Mouse (Mus musculus) kidney, embryonic 16.5 days (tissue): ENCODE results near the gene Mgll. TPM values are rescaled to one million over a fixed set of nuclear protein-coding genes. Genes with fewer than 3 reads are reported as not detected.
A peak's percentile ranks its signal among the peaks of the same experiment; 100 is the strongest.

Experiments used
- ATAC-seq: fragments of 200-750 bp; cut with Nextera tagmentation; 2 replicates; pipeline ENCODE4 v1.8.0; 2017; ENCODE audit warnings: moderate TSS enrichment; ENCODE audit not compliant: low FRiP score, low TSS enrichment
- H3K27ac ChIP-seq: fragments of 300-500 bp; sonication (generic); 2 replicates; pipeline ENCODE4 v1.5.1; 2014; ENCODE audit warnings: low read length
- H3K27me3 ChIP-seq: fragments of 300-500 bp; sonication (generic); 2 replicates; pipeline ENCODE4 v1.6.1; 2014; ENCODE audit warnings: low read length, control low read depth, mixed read lengths; ENCODE audit not compliant: insufficient read depth
- H3K36me3 ChIP-seq: fragments of 300-500 bp; sonication (generic); 2 replicates; pipeline ENCODE4 v1.6.1; 2014; ENCODE audit warnings: low read length, control low read depth, mixed read lengths; ENCODE audit not compliant: insufficient read depth
- H3K4me1 ChIP-seq: fragments of 300-500 bp; sonication (generic); 2 replicates; pipeline ENCODE4 v1.6.1; 2014; ENCODE audit warnings: low read length, control low read depth, mixed read lengths; ENCODE audit not compliant: insufficient read depth
- H3K4me2 ChIP-seq: fragments of 300-500 bp; sonication (generic); replicated peaks from 2 replicates; pipeline ENCODE4 v1.6.1; 2014; ENCODE audit warnings: low read depth, low read length
- H3K4me3 ChIP-seq: fragments of 300-500 bp; sonication (generic); 2 replicates; pipeline ENCODE4 v1.5.1; 2014; ENCODE audit warnings: mild to moderate bottlenecking, low read length
- H3K9ac ChIP-seq: fragments of 300-500 bp; sonication (generic); replicated peaks from 2 replicates; pipeline ENCODE4 v1.6.1; 2014; ENCODE audit warnings: low read length
- H3K9me3 ChIP-seq: fragments of 300-500 bp; sonication (generic); 2 replicates; pipeline ENCODE4 v1.6.1; 2016; ENCODE audit warnings: low read length, control low read depth
- WGBS: fragments of 180-500 bp; shearing (Covaris S2); extraction: QIAGEN DNeasy Blood & Tissue Kit; methylation state at CpG from one replicate; pipeline ENCODE4 v1.1.7; 2014; 5-methylcytosine and 5-hydroxymethylcytosine counted together
- polyA plus RNA-seq: library from polyadenylated mRNA; unstranded; fragments of >200 nt; fragmentation: Nextera tagmentation; extraction: Ambion mirVana; gene quantifications from 2 replicates; pipeline ENCODE4 v1.2.1, GENCODE M21; 2015

Gene Mgll
- polyA plus RNA-seq, 1 experiment from 2014 or later, result 48.0 TPM

- no peak overlapping the region for H3K4me3 ChIP-seq
- H3K36me3 ChIP-seq, result peaks cover 33% of the 10 kb centered on the region
- H3K9me3 ChIP-seq, result no peaks in the 10 kb centered on the region
- WGBS, result 84% methylated on average over 26 of the region's 26 CpGs
- no peak overlapping the region for H3K9ac ChIP-seq
- no peak overlapping the region for H3K4me2 ChIP-seq
- no peak for ATAC-seq
- H3K27ac ChIP-seq, result no peak overlapping the region
- H3K4me1 ChIP-seq, result peaks cover 20% of the 10 kb centered on the region
- no peaks in the 10 kb centered on the region for H3K27me3 ChIP-seq
These were observed 115.1 kb downstream of the Mgll start for GRCm38 (mm10) chr6:88839135-88839970.

- H3K27ac ChIP-seq, result no peak overlapping the region
- H3K36me3 ChIP-seq, result peaks cover 33% of the 10 kb centered on the region
- no peaks in the 10 kb centered on the region for H3K27me3 ChIP-seq
- no peak for ATAC-seq
- no peak overlapping the region for H3K4me2 ChIP-seq
- WGBS, result 79% methylated on average over 3 of the region's 3 CpGs
- H3K9ac ChIP-seq, result no peak overlapping the region
- H3K4me3 ChIP-seq, result no peak overlapping the region
- no peaks in the 10 kb centered on the region for H3K9me3 ChIP-seq
- H3K4me1 ChIP-seq, result peaks cover 20% of the 10 kb centered on the region
These were observed 116.0 kb downstream of the Mgll start for GRCm38 (mm10) chr6:88840211-88840610.

- H3K9ac ChIP-seq, result peak overlapping the region; percentile 88
- no peaks in the 10 kb centered on the region for H3K9me3 ChIP-seq
- ATAC-seq, result no peak
- peaks cover 20% of the 10 kb centered on the region for H3K4me1 ChIP-seq
- H3K27me3 ChIP-seq, result no peaks in the 10 kb centered on the region
- 54% methylated on average over 9 of the region's 9 CpGs for WGBS
- peaks cover 28% of the 10 kb centered on the region for H3K36me3 ChIP-seq
- H3K4me3 ChIP-seq, result peak overlapping the region; percentile 89
- peak overlapping the region; percentile 83 for H3K4me2 ChIP-seq
- peak overlapping the region; percentile 87 for H3K27ac ChIP-seq
These were observed 116.7 kb downstream of the Mgll start for GRCm38 (mm10) chr6:88840791-88841513.

GRCm38 (mm10) chr6:88841514-88841780 lies 117.2 kb downstream of the Mgll start:
- H3K27me3 ChIP-seq, result no peaks in the 10 kb centered on the region
- H3K4me2 ChIP-seq, result peak overlapping the region; percentile 83
- peaks cover 23% of the 10 kb centered on the region for H3K36me3 ChIP-seq
- H3K4me1 ChIP-seq, result peaks cover 20% of the 10 kb centered on the region
- ATAC-seq, result peak; percentile 20
- no peaks in the 10 kb centered on the region for H3K9me3 ChIP-seq
- under 1% methylated on average over 22 of the region's 22 CpGs for WGBS
- H3K9ac ChIP-seq, result peak overlapping the region; percentile 88
- peak overlapping the region; percentile 89 for H3K4me3 ChIP-seq
- peak overlapping the region; percentile 87 for H3K27ac ChIP-seq

GRCm38 (mm10) chr6:88841781-88842689 lies 117.8 kb downstream of the Mgll start, which contains the start of gene Abtb1:
Gene Abtb1, minus strand, starts transcription at chr6:88841984.
- Histone ChIP-seq H3K4me2 (peak within 1 kb of the TSS; percentile 83), H3K27ac (peak within 1 kb of the TSS; percentile 87), H3K4me1 (peaks cover 20% of the 10 kb centered on the region), H3K9ac (peak within 1 kb of the TSS; percentile 88), H3K4me3 (peak within 1 kb of the TSS; percentile 89), H3K27me3 (no peaks in the 10 kb centered on the region), H3K36me3 (peaks cover 21% of the 10 kb centered on the region), H3K9me3 (no peaks in the 10 kb centered on the region)
- peak; percentile 97 for ATAC-seq
- under 1% methylated on average over 51 of the region's 72 CpGs for WGBS

GRCm38 (mm10) chr6:88842731-88843151 lies 118.5 kb downstream of the Mgll start:
- peak overlapping the region; percentile 86 for H3K9ac ChIP-seq
- peaks cover 15% of the 10 kb centered on the region for H3K36me3 ChIP-seq
- H3K27ac ChIP-seq, result peak overlapping the region; percentile 82
- H3K27me3 ChIP-seq, result no peaks in the 10 kb centered on the region
- peak overlapping the region; percentile 83 for H3K4me2 ChIP-seq
- peak; percentile 5 for ATAC-seq
- 0% methylated on average over 31 of the region's 32 CpGs for WGBS
- peaks cover 20% of the 10 kb centered on the region for H3K4me1 ChIP-seq
- H3K9me3 ChIP-seq, result no peaks in the 10 kb centered on the region
- H3K4me3 ChIP-seq, result peak overlapping the region; percentile 89

- Histone ChIP-seq H3K9me3 (no peaks in the 10 kb centered on the region), H3K27me3 (no peaks in the 10 kb centered on the region), H3K36me3 (peaks cover 11% of the 10 kb centered on the region; the same call in 1 of the 2 replicates), H3K4me3 (peak overlapping the region; percentile 89), H3K4me1 (peaks cover 20% of the 10 kb centered on the region), H3K27ac (no peak overlapping the region; the same call in 1 of the 2 replicates), H3K9ac (peak overlapping the region; percentile 86), H3K4me2 (peak overlapping the region; percentile 83)
- 69% methylated on average over 7 of the region's 7 CpGs for WGBS
- no peak for ATAC-seq
These were observed 119.0 kb downstream of the Mgll start for GRCm38 (mm10) chr6:88843241-88843640.

- Histone ChIP-seq H3K9ac (no peak overlapping the region), H3K4me2 (no peak overlapping the region), H3K4me3 (no peak overlapping the region), H3K36me3 (0 out of 2 replicates have a peak, but pooled peaks cover 4% of the 10 kb centered on the region), H3K27me3 (no peaks in the 10 kb centered on the region), H3K27ac (no peak overlapping the region), H3K4me1 (peaks cover 20% of the 10 kb centered on the region), H3K9me3 (no peaks in the 10 kb centered on the region)
- WGBS, result 78% methylated on average over 9 of the region's 9 CpGs
- ATAC-seq, result no peak
These were observed 119.8 kb downstream of the Mgll start for GRCm38 (mm10) chr6:88843781-88844725.
